Mouse (Mus musculus): Measurements from ENCODE around the gene Gls2. TPM values are rescaled to one million over a fixed set of nuclear protein-coding genes. Genes with fewer than 3 reads are reported as not detected.
A peak's percentile ranks its signal among the peaks of the same experiment; 100 is the strongest.
"Not testable (repeated sequence)": the region's sequence is repeated elsewhere in the genome, so short reads cannot be mapped to it uniquely, and the experiment has no call there.

Gene Gls2
- total RNA-seq (2014; fragmentation: Nextera tagmentation) (8.8 and 15.0 TPM in 2 replicates), total RNA-seq (2017) (9.1 and 16.7 TPM in 2 replicates)

- peak; percentile 98 for ATAC-seq (replicated peaks; ENCODE audit: low FRiP score, low TSS enrichment, poor library complexity, severe bottlenecking)
Observed at GRCm38 (mm10) chr10:128194024-128194550, at the start of gene Gls2. Gls2 (plus strand) TSS chr10:128194457.

- ATAC-seq (replicated peaks; ENCODE audit: low FRiP score, low TSS enrichment, poor library complexity, severe bottlenecking), result no peak
Observed at GRCm38 (mm10) chr10:128144961-128145360, 49.3 kb upstream of the Gls2 start.

GRCm38 (mm10) chr10:128148789-128149365 is 45.4 kb upstream of the Gls2 start:
- no peak for ATAC-seq (replicated peaks; ENCODE audit: low FRiP score, low TSS enrichment, poor library complexity, severe bottlenecking)

- peak; percentile 99 for ATAC-seq (replicated peaks; ENCODE audit: low FRiP score, low TSS enrichment, poor library complexity, severe bottlenecking)
Observed at GRCm38 (mm10) chr10:128149592-128149991, 44.7 kb upstream of the Gls2 start.

GRCm38 (mm10) chr10:128150941-128151340 is 43.3 kb upstream of the Gls2 start:
- ATAC-seq (replicated peaks; ENCODE audit: low FRiP score, low TSS enrichment, poor library complexity, severe bottlenecking), result no peak

GRCm38 (mm10) chr10:128153978-128154377 is 40.3 kb upstream of the Gls2 start:
- no peak for ATAC-seq (replicated peaks; ENCODE audit: low FRiP score, low TSS enrichment, poor library complexity, severe bottlenecking)

GRCm38 (mm10) chr10:128165726-128166125 is 28.5 kb upstream of the Gls2 start:
- ATAC-seq (replicated peaks; ENCODE audit: low FRiP score, low TSS enrichment, poor library complexity, severe bottlenecking), result not testable (repeated sequence)

- no peak for ATAC-seq (replicated peaks; ENCODE audit: low FRiP score, low TSS enrichment, poor library complexity, severe bottlenecking)
Observed at GRCm38 (mm10) chr10:128167091-128167490, 27.2 kb upstream of the Gls2 start.

- not testable (repeated sequence) for ATAC-seq (replicated peaks; ENCODE audit: low FRiP score, low TSS enrichment, poor library complexity, severe bottlenecking)
Observed at GRCm38 (mm10) chr10:128171348-128171747, 22.9 kb upstream of the Gls2 start.

- ATAC-seq (replicated peaks; ENCODE audit: low FRiP score, low TSS enrichment, poor library complexity, severe bottlenecking), result no peak
Observed at GRCm38 (mm10) chr10:128175302-128175701, 19.0 kb upstream of the Gls2 start.

- ATAC-seq (replicated peaks; ENCODE audit: low FRiP score, low TSS enrichment, poor library complexity, severe bottlenecking), result peak; percentile 90
Observed at GRCm38 (mm10) chr10:128175996-128176755, 18.1 kb upstream of the Gls2 start.

GRCm38 (mm10) chr10:128177316-128177715 is 16.9 kb upstream of the Gls2 start:
- no peak for ATAC-seq (replicated peaks; ENCODE audit: low FRiP score, low TSS enrichment, poor library complexity, severe bottlenecking)

- ATAC-seq (replicated peaks; ENCODE audit: low FRiP score, low TSS enrichment, poor library complexity, severe bottlenecking), result 0 out of 2 replicates have a peak, but pooled peaks have one; percentile 32
Observed at GRCm38 (mm10) chr10:128179989-128180388, 14.3 kb upstream of the Gls2 start, which contains the start of gene Rbms2. Rbms2 (minus strand) TSS chr10:128180297.

- ATAC-seq (replicated peaks; ENCODE audit: low FRiP score, low TSS enrichment, poor library complexity, severe bottlenecking), result no peak
Observed at GRCm38 (mm10) chr10:128184296-128184695, 10.0 kb upstream of the Gls2 start.

- ATAC-seq (replicated peaks; ENCODE audit: low FRiP score, low TSS enrichment, poor library complexity, severe bottlenecking), result no peak
Observed at GRCm38 (mm10) chr10:128185277-128185940, 8.8 kb upstream of the Gls2 start.

GRCm38 (mm10) chr10:128185959-128186358 is 8.3 kb upstream of the Gls2 start:
- ATAC-seq (replicated peaks; ENCODE audit: low FRiP score, low TSS enrichment, poor library complexity, severe bottlenecking), result peak; percentile 69

- ATAC-seq (replicated peaks; ENCODE audit: low FRiP score, low TSS enrichment, poor library complexity, severe bottlenecking), result peak; percentile 89
Observed at GRCm38 (mm10) chr10:128187181-128187605, 7.1 kb upstream of the Gls2 start.

- peak; percentile 65 for ATAC-seq (replicated peaks; ENCODE audit: low FRiP score, low TSS enrichment, poor library complexity, severe bottlenecking)
Observed at GRCm38 (mm10) chr10:128188242-128188877, 5.9 kb upstream of the Gls2 start.

- ATAC-seq (replicated peaks; ENCODE audit: low FRiP score, low TSS enrichment, poor library complexity, severe bottlenecking), result no peak
Observed at GRCm38 (mm10) chr10:128191472-128191871, 2.8 kb upstream of the Gls2 start.
